Comparison of ENCODE assay signal across 8 mouse cellular contexts in genomic region chr15:97907202-97907601, GRCm38 (mm10). TPM values are rescaled to one million over a fixed set of nuclear protein-coding genes. Genes with fewer than 3 reads are reported as not detected.
DNase-seq lines count a peak whose midpoint lies in the region; ATAC-seq lines count a peak whose summit lies in the region.

No protein-coding gene starts in this region.

- H3K27ac ChIP-seq in heart, embryonic 15.5 days = no peak overlapping the region
- no peak overlapping the region for H3K27ac ChIP-seq in intestine, embryonic 14.5 days (ENCODE audit: low read depth)

- ATAC-seq in heart, embryonic 15.5 days (replicated peaks; ENCODE audit: insufficient number of reproducible peaks, insufficient read depth, low FRiP score, low read depth) = no peak
- ATAC-seq in intestine, embryonic 14.5 days (replicated peaks; ENCODE audit: low FRiP score, low TSS enrichment, low read depth) = no peak
- ATAC-seq in megakaryocyte, adult 5-6 weeks (ENCODE audit: poor library complexity, severe bottlenecking) = peak; percentile 53

- H3K36me3 ChIP-seq in heart, embryonic 15.5 days = no peaks in the 10 kb centered on the region
- H3K36me3 ChIP-seq in intestine, embryonic 14.5 days (ENCODE audit: control insufficient read depth, insufficient read depth, low read length) = no peaks in the 10 kb centered on the region

- H3K9me3 ChIP-seq in heart, embryonic 15.5 days (replicated peaks) = no peaks in the 10 kb centered on the region
- no peaks in the 10 kb centered on the region for H3K9me3 ChIP-seq in intestine, embryonic 14.5 days (ENCODE audit: control insufficient read depth, low read length)

- DNase-seq in heart, postnatal 10 days = no peak
- peak; percentile 70 for DNase-seq in MEL-GATA-1-ER (ENCODE audit: extremely low read depth, low read depth)
- no peak for DNase-seq in intestine, embryonic 14.5 days (ENCODE audit: low spot score)
- no peak for DNase-seq in ovary, postnatal 36 days (ENCODE audit: low spot score)
- no peak for DNase-seq in embryo, embryonic 10.5 days (ENCODE audit: low spot score)
- no peak for DNase-seq in left cerebral cortex, postnatal 36 days (ENCODE audit: low spot score in 2 of 2)

- peaks cover 31% of the 10 kb centered on the region for H3K4me1 ChIP-seq in heart, embryonic 15.5 days (replicated peaks)
- H3K4me1 ChIP-seq in intestine, embryonic 14.5 days (replicated peaks; ENCODE audit: control insufficient read depth, insufficient read depth, low read length) = peaks cover 14% of the 10 kb centered on the region

- peaks cover 71% of the 10 kb centered on the region for H3K27me3 ChIP-seq in heart, embryonic 15.5 days
- 0 out of 2 replicates have a peak, but pooled peaks cover 5% of the 10 kb centered on the region for H3K27me3 ChIP-seq in intestine, embryonic 14.5 days (replicated peaks; ENCODE audit: control insufficient read depth, insufficient read depth, low read length)

- H3K4me2 ChIP-seq in heart, embryonic 15.5 days = peak overlapping the region; percentile 92
- H3K4me2 ChIP-seq in intestine, embryonic 14.5 days (ENCODE audit: low read length) = peak overlapping the region; percentile 95

- peak overlapping the region; percentile 58 for H3K4me3 ChIP-seq in heart, embryonic 15.5 days
- 0 out of 2 replicates have a peak overlapping the region, but pooled peaks have one; percentile 44 for H3K4me3 ChIP-seq in intestine, embryonic 14.5 days (ENCODE audit: low read depth, low read length)

- no peak overlapping the region for H3K9ac ChIP-seq in heart, embryonic 15.5 days
- no peak overlapping the region for H3K9ac ChIP-seq in intestine, embryonic 14.5 days (ENCODE audit: low read length)

- intact Hi-C loops in heart, postnatal 10 days (cut with DNase I) = no loop called here
- intact Hi-C loops in left cerebral cortex, postnatal 36 days (cut with DNase I) = no loop called here

- WGBS in heart, embryonic 15.5 days = 61% methylated on average over 5 of the region's 5 CpGs
- 54% methylated on average over 5 of the region's 5 CpGs for WGBS in intestine, embryonic 14.5 days

RNA-seq across cellular contexts. Expression of gene Vdr, which starts 3.2 kb away (rescaled TPM):
- polyA plus RNA-seq in heart, embryonic 15.5 days (2015; fragmentation: Nextera tagmentation; extraction: Ambion mirVana) = 1.2 and 1.3 TPM in 2 replicates
- total RNA-seq in heart, postnatal 10 days (2021) = 1 to 10 TPM; 1.6 to 2.3 TPM
- polyA plus RNA-seq in intestine, embryonic 14.5 days (2014; fragmentation: Nextera tagmentation; extraction: Ambion mirVana) = 0.66 and 0.80 TPM in 2 replicates
- 2.1 and 4.1 TPM in 2 replicates for total RNA-seq in megakaryocyte, adult 5-6 weeks (2015)
- total RNA-seq in megakaryocyte, adult 5-6 weeks (2017) = 0.59 and 1.4 TPM in 2 replicates
- under 1 TPM; 0.35 to 0.61 TPM for total RNA-seq in left cerebral cortex, postnatal 36 days (2021)

RNA-seq across cellular contexts. Expression of gene Tmem106c, which starts 56.8 kb away (rescaled TPM):
- 31.9 and 40.5 TPM in 2 replicates for polyA plus RNA-seq in heart, embryonic 15.5 days (2015; fragmentation: Nextera tagmentation; extraction: Ambion mirVana)
- 10 to 100 TPM; 16.6 to 20.9 TPM for total RNA-seq in heart, postnatal 10 days (2021)
- 39.0 and 43.4 TPM in 2 replicates for polyA plus RNA-seq in intestine, embryonic 14.5 days (2014; fragmentation: Nextera tagmentation; extraction: Ambion mirVana)
- total RNA-seq in megakaryocyte, adult 5-6 weeks (2015) = 12.4 and 18.5 TPM in 2 replicates
- 13.5 and 14.1 TPM in 2 replicates for total RNA-seq in megakaryocyte, adult 5-6 weeks (2017)
- 10 to 100 TPM; 23.4 to 25.5 TPM for total RNA-seq in left cerebral cortex, postnatal 36 days (2021)
